Mouse (Mus musculus) limb, embryonic 11.5 days (tissue): Measurements from ENCODE around the gene Ccdc88c. TPM values are rescaled to one million over a fixed set of nuclear protein-coding genes. Genes with fewer than 3 reads are reported as not detected.

Source experiments
- ATAC-seq: fragments of 200-750 bp; cut with Nextera tagmentation; 2 replicates; pipeline ENCODE4 v1.8.0; 2017; ENCODE audit warnings: low read depth; ENCODE audit not compliant: insufficient number of reproducible peaks, low FRiP score, low TSS enrichment
- DNase-seq: peaks from one replicate; pipeline ENCODE4 v3.0.0-alpha.2; 2015; ENCODE audit warnings: low spot score
- H3K27ac ChIP-seq: fragments of 300-500 bp; sonication (generic); replicated peaks from 2 replicates; pipeline ENCODE4 v1.5.1; 2014; ENCODE audit warnings: low read depth, mild to moderate bottlenecking, low read length
- H3K27me3 ChIP-seq: fragments of 300-500 bp; sonication (generic); 2 replicates; pipeline ENCODE4 v1.6.1; 2014; ENCODE audit warnings: mild to moderate bottlenecking, low read length, mixed read lengths; ENCODE audit not compliant: control insufficient read depth, insufficient read depth
- H3K36me3 ChIP-seq: fragments of 300-500 bp; sonication (generic); 2 replicates; pipeline ENCODE4 v1.6.1; 2014; ENCODE audit warnings: mild to moderate bottlenecking, low read length, moderate library complexity, mixed read lengths; ENCODE audit not compliant: control insufficient read depth, insufficient read depth
- H3K4me1 ChIP-seq: fragments of 300-500 bp; sonication (generic); 2 replicates; pipeline ENCODE4 v1.6.1; 2014; ENCODE audit warnings: low read length, mixed read lengths; ENCODE audit not compliant: control insufficient read depth, insufficient read depth
- H3K4me2 ChIP-seq: fragments of 300-500 bp; sonication (generic); 2 replicates; pipeline ENCODE4 v1.6.1; 2014; ENCODE audit warnings: low read depth, mild to moderate bottlenecking, moderate library complexity; ENCODE audit not compliant: severe bottlenecking
- H3K4me3 ChIP-seq: fragments of 300-500 bp; sonication (generic); 2 replicates; pipeline ENCODE4 v1.5.1; 2014; ENCODE audit warnings: low read depth, low read length
- H3K9ac ChIP-seq: fragments of 300-500 bp; sonication (generic); 2 replicates; pipeline ENCODE4 v1.6.1; 2014; ENCODE audit warnings: mild to moderate bottlenecking, low read length
- H3K9me3 ChIP-seq: fragments of 300-500 bp; sonication (generic); 2 replicates; pipeline ENCODE4 v1.6.1; 2016; ENCODE audit warnings: low read length; ENCODE audit not compliant: control insufficient read depth
- WGBS: fragments of 180-500 bp; shearing (Covaris S2); extraction: QIAGEN DNeasy Blood & Tissue Kit; methylation state at CpG from one replicate; pipeline ENCODE4 v1.1.7; 2014; 5-methylcytosine and 5-hydroxymethylcytosine counted together
- polyA plus RNA-seq: library from polyadenylated mRNA; unstranded; fragments of >200 nt; fragmentation: Nextera tagmentation; extraction: Ambion mirVana; gene quantifications from 2 replicates; pipeline ENCODE4 v1.2.1, GENCODE M21; 2014

The Ccdc88c gene
- polyA plus RNA-seq, 1 experiment from 2014 or later = 3.2 TPM

DNA sequence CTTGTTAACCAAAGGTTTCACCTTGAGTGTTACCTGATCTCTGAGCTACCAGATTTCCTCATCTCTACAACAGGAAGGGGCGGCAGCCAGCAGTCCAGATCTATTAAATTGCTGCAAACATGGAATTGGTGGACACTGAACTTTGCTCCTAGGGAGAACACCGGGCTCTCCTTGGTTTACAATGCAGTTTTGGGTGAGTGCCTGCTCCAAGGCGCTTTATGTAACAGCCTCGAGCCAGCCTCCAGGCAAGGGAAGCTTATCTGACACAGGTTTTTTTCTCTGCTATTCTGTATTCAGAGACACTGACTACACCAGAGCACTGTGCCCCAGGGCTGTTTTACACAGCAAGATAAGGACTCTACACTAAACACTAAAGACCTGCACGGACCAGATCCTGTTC is 94.1 kb downstream of the Ccdc88c start:
- ATAC-seq = no peak
- H3K9ac ChIP-seq = no peak overlapping the region
- H3K36me3 ChIP-seq = no peaks in the 10 kb centered on the region; the same call in 1 of the 2 replicates
- no peak overlapping the region for H3K4me3 ChIP-seq
- no peak for DNase-seq
- no peaks in the 10 kb centered on the region for H3K9me3 ChIP-seq
- no peak overlapping the region for H3K4me2 ChIP-seq
- WGBS = 86% methylated on average over 5 of the region's 5 CpGs
- H3K27ac ChIP-seq = no peak overlapping the region
- H3K4me1 ChIP-seq = no peaks in the 10 kb centered on the region
- no peaks in the 10 kb centered on the region for H3K27me3 ChIP-seq

DNA sequence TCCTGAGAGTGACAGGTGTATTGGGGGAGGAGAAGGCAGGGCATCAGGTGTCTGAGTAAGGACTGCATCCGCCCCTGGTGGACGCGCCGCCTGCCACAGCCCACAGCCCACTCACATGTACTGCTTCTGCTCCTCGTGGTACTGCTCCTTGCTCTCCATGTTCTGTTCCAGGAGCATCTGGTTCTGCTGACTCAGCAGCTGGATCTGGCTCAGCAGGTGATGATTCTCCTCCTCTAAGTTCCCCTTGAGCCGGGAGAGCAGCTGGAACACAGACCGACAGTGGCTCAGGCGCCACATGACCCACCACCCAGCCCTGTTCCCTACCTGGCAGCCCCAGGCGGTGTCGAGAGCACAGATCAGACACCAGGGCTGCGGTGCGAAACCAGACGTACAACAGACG is 97.2 kb downstream of the Ccdc88c start:
- H3K4me2 ChIP-seq = no peak overlapping the region
- no peak overlapping the region for H3K27ac ChIP-seq
- no peak overlapping the region for H3K9ac ChIP-seq
- 92% methylated on average over 14 of the region's 14 CpGs for WGBS
- no peak overlapping the region for H3K4me3 ChIP-seq
- H3K27me3 ChIP-seq = no peaks in the 10 kb centered on the region
- ATAC-seq (no peak), DNase-seq (no peak)
- H3K9me3 ChIP-seq = no peaks in the 10 kb centered on the region
- no peaks in the 10 kb centered on the region for H3K4me1 ChIP-seq
- H3K36me3 ChIP-seq = no peaks in the 10 kb centered on the region; the same call in 1 of the 2 replicates

DNA sequence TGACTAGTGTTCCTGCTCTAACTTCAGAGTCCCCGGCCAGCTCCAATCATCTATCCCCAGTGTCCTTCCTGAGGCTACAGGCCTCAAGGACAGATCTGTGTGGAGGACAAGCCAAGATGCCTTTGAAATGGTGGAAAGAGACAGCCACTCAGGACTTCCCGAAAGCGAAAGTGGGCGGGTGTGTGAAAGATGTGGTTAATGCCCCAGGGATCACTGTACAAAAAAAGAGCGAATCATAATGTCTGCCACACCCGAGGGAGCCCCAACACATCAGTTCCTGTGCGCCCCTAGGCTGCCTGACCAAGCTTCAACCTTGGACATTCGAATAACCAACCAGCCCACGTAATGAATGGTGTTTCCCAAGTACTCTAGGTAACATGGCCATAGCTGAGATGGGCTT is 100.6 kb downstream of the Ccdc88c start:
- no peak overlapping the region for H3K4me2 ChIP-seq
- no peaks in the 10 kb centered on the region; the same call in 1 of the 2 replicates for H3K36me3 ChIP-seq
- DNase-seq = no peak
- H3K4me1 ChIP-seq = no peaks in the 10 kb centered on the region
- no peak overlapping the region for H3K9ac ChIP-seq
- ATAC-seq = no peak
- H3K9me3 ChIP-seq = no peaks in the 10 kb centered on the region
- 91% methylated on average over 9 of the region's 9 CpGs for WGBS
- H3K4me3 ChIP-seq = no peak overlapping the region
- no peaks in the 10 kb centered on the region for H3K27me3 ChIP-seq
- H3K27ac ChIP-seq = no peak overlapping the region

DNA sequence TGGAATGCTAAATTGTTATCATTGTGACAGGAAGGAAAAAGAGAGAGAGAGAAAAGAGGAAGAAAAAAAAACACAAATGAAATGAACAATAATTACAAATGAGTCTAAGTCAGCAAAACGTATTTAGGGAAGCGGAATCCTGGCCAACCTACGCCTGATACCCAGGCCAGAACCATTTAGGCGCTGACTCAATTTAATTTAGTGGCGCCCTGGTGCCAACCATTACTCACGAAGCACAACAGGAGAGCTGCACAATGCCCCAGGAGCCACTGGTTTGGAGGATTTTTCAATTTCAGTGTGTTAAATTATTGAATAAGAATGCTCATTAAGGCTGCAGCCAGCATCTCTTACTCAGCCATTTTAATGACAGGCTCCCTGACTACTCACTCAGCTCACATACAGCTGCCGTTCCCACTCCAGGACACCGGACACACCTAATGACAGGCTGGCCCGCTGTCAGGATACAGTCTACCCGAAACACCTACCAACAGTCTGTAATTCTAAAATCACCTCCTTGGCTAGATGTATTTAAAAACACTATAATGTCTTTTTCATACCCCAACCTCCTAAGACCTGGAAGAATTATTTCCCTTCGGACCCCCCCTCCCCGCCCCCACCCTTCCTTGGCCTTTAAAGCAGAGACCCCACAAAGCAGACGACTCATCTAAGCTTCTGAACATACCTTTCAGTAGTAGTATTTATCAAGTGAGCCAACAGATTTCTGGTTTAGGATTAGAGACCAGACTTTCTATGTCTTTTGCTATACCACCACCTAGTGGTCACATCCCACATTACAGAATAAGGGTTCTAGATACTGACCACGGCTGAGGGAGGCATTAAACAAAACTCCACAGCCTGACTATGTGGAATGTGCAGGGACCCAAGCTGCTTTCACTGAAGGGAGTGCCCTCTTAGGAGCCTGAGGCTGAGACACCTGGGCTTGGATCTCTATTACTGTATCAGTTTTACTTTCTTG is 102.9 kb downstream of the Ccdc88c start:
- DNase-seq (peak; percentile 69), ATAC-seq (0 out of 2 replicates have a peak, but pooled peaks have one; percentile 53)
- WGBS = 74% methylated on average over 14 of the region's 14 CpGs
- no peak overlapping the region for H3K4me2 ChIP-seq
- H3K4me3 ChIP-seq = no peak overlapping the region
- no peaks in the 10 kb centered on the region for H3K36me3 ChIP-seq
- H3K27me3 ChIP-seq = no peaks in the 10 kb centered on the region
- H3K27ac ChIP-seq = no peak overlapping the region
- no peaks in the 10 kb centered on the region for H3K4me1 ChIP-seq
- no peaks in the 10 kb centered on the region for H3K9me3 ChIP-seq
- H3K9ac ChIP-seq = no peak overlapping the region

DNA sequence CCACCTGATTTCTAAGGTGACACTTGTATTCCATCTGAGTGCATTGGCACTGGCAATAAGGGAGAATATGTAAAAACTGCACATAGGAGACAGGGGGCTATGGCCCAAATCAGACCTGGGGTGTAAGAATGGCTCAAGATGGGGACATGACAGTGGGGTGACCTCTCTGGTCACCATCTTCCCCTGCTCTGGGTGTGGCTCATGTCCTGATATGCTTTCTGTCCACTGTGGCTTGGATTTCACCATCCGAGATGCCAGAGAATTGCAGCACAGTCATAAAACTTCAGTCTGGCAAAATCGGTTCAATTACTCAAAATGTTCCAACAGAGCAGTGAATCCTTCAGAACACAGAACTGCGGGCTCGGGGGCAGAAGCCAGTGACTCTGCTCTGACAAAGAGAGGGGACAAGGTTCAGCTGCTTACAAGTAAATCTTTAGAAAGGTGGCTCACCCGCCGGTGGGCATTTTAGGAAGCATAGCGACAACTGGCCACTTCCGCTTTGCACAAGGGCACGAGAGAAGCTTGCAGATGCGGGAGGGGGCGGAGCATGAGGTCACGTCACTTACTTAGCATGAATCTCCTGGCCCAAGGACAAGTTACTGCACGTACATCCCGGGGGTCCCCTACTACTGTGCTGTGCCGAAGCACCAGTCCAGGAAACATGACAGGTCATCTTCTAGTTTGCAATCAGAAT is 104.1 kb downstream of the Ccdc88c start:
- ATAC-seq = no peak
- H3K36me3 ChIP-seq = no peaks in the 10 kb centered on the region
- H3K9ac ChIP-seq = no peak overlapping the region
- no peak overlapping the region for H3K27ac ChIP-seq
- no peak overlapping the region for H3K4me2 ChIP-seq
- 81% methylated on average over 15 of the region's 15 CpGs for WGBS
- H3K4me3 ChIP-seq = no peak overlapping the region
- H3K9me3 ChIP-seq = no peaks in the 10 kb centered on the region
- H3K27me3 ChIP-seq = no peaks in the 10 kb centered on the region
- DNase-seq = no peak
- H3K4me1 ChIP-seq = no peaks in the 10 kb centered on the region

- Histone ChIP-seq H3K9me3 (no peaks in the 10 kb centered on the region), H3K4me1 (no peaks in the 10 kb centered on the region), H3K36me3 (no peaks in the 10 kb centered on the region), H3K27ac (no peak overlapping the region), H3K4me2 (no peak overlapping the region), H3K4me3 (no peak overlapping the region), H3K27me3 (peaks cover 9% of the 10 kb centered on the region; the same call in 1 of the 2 replicates), H3K9ac (no peak overlapping the region)
- DNase-seq (no peak), ATAC-seq (no peak)
- WGBS = 79% methylated on average over 12 of the region's 12 CpGs
Measured at GRCm38 (mm10) chr12:100910731-100911130, 118.1 kb downstream of the Ccdc88c start.

GRCm38 (mm10) chr12:100909765-100910164 is 119.1 kb downstream of the Ccdc88c start:
- Histone ChIP-seq H3K36me3 (no peaks in the 10 kb centered on the region), H3K4me1 (no peaks in the 10 kb centered on the region), H3K27ac (no peak overlapping the region), H3K4me2 (no peak overlapping the region), H3K9ac (no peak overlapping the region), H3K4me3 (no peak overlapping the region), H3K27me3 (peaks cover 9% of the 10 kb centered on the region; the same call in 1 of the 2 replicates), H3K9me3 (no peaks in the 10 kb centered on the region)
- 66% methylated on average over 6 of the region's 6 CpGs for WGBS
- DNase-seq (no peak), ATAC-seq (no peak)

GRCm38 (mm10) chr12:100908298-100909034 is 120.4 kb downstream of the Ccdc88c start:
- ATAC-seq = no peak

More at GRCm38 (mm10) chr12:100908298-100909034, 120.4 kb downstream of the Ccdc88c start:
- Histone ChIP-seq H3K4me3 (peak overlapping the region; percentile 40), H3K4me2 (peak overlapping the region; percentile 88), H3K36me3 (no peaks in the 10 kb centered on the region), H3K9me3 (no peaks in the 10 kb centered on the region), H3K27me3 (peaks cover 9% of the 10 kb centered on the region; the same call in 1 of the 2 replicates), H3K4me1 (no peaks in the 10 kb centered on the region), H3K9ac (peak overlapping the region; percentile 47), H3K27ac (no peak overlapping the region)
- no peak for DNase-seq
- 21% methylated on average over 10 of the region's 10 CpGs for WGBS
